Mouse (Mus musculus): ENCODE data around the gene Zmym3.
"Not testable (repeated sequence)": the region's sequence is repeated elsewhere in the genome, so short reads cannot be mapped to it uniquely, and the experiment has no call there.

The Zmym3 gene

DNA sequence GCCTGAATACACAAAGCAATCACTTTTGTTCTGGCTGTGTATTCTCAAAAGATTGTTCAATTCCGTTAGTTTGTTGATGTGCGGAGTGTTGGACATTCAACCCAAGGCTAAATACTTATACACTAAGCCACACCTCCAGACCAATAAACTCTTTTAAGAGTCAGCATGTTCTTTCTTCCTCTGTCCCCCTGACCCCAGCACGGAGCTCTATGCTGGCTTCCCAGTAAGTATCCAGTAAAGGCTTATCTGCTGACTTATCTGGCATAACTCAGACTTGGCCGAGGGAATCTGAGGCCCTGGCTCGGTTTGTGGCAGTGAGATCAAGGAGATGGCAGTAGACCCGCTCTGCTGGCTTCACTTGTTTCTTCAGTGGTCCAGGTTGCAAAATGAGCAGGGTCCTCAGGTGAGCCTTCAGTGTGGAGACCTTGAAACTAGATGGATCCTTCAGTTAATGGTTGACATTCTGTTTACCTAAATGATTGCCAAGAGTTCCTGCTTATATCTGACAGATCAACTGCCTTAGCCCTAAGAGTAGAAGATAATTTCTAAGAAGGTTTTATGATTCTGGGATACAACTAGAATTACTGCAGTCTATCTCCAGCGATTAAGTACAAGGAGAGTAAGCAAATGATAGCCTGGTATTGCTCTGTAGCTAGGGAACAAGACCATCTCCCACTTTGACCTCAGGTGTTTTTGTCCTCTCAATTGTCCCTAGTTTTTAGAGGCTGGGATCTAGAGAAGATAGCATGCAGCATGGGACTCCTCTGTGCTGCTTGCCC lies 44.3 kb downstream of the Zmym3 start, which contains the start of gene Gjb1:
TSS of gene Gjb1 (plus strand) at position 189 of the 779 bp plus-strand sequence.
- no peak for DNase-seq (ENCODE audit: low read depth, low spot score)

DNA sequence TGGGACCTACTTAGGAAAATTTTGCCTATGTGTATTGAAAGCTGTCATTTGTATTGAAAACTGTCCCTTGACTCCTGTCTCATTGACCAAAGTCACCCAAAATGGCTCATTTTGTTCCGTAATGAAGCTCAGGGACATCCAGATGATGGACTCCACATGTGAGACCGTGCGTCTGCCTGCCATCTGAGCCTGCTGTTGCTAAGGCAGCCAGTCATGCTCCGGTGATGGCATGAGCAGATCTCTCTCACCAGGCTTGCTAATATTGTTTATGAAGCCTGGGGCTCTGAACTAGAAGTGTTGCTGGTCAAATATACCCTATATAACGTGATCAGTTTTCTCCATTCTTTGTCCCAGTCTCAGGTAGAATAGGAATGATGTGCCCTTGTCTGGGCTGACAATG lies 47.7 kb downstream of the Zmym3 start:
- DNase-seq (ENCODE audit: low read depth, low spot score) = no peak

DNA sequence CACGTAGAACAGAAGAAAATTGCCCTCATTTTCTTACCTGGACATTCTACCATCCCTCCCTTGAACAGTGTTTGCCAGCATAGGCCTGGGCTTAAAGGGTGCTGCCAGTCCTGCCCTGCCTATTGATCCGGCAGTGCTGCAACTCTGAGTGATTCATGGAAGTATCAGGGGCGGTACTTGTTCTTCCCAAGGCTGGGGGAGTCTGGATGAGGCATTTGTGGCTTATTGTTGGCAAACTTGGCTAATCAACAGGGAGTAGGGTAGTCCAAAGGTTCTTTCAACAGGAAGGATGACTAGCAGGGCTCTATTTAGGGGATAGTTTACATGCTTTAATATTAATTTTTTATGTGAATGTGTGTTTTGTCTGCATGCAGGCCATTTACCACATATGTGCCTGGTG lies 50.1 kb downstream of the Zmym3 start:
- no peak for DNase-seq (ENCODE audit: low read depth, low spot score)

DNA sequence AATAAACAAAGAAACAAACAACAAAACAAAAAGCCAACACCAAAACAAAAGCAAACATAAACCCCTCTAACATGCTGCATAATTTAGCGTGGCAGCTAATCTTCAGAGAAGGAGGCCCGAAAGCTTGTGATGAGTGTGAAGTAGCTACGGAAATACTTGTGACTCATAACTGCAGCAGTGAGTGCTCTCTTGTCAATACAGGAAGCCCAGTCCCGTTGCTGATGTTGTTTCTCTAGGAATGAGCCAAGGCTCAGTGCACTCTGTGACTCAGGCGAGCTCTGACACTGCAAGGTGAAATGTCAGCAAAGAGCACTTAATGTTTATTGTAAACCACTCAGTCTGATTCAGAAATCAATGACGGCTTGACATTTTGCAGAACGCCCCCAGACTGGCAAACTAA lies 51.6 kb downstream of the Zmym3 start:
- DNase-seq (ENCODE audit: low read depth, low spot score) = no peak

DNA sequence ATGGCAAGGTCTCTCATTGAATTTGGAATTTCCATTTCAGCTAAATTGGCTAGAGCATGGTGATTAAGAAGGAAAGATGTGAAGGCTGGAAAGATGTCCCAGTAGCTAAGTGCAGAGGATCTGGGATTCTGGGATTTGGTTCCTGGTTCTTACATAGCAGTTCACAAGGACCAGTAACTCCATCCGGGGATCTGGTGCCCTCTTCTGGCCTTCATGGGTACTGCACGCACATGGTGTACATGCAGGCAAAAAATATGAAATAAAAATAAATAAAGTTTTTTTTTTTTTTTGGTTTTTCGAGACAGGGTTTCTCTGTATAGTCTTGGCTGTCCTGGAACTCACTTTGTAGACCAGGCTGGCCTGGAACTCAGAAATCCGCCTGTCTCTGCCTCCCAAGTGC lies 61.7 kb downstream of the Zmym3 start:
- not testable (repeated sequence) for DNase-seq (ENCODE audit: low read depth, low spot score)
